Mouse (Mus musculus) CH12F3 (cell line): ENCODE measurements around the gene Mrpl37.

ENCODE experiments used
- in situ Hi-C: fragments of 300-500 bp; cut with MboI; formaldehyde crosslinking; loops from 2 replicates; pipeline ENCODE4 v1.14.3; 2020; ENCODE audit warnings: low sequenced_read_pairs

The Mrpl37 gene

GRCm38 (mm10) chr4:107020287-107021000 is 46.2 kb downstream of the Mrpl37 start:
- in situ Hi-C loops, result no loop called here

GRCm38 (mm10) chr4:107019027-107019426 is 47.6 kb downstream of the Mrpl37 start:
- in situ Hi-C loops, result no loop called here

- in situ Hi-C loops, result no loop called here
Measured at GRCm38 (mm10) chr4:107018521-107018920, 48.1 kb downstream of the Mrpl37 start.

- in situ Hi-C loops, result no loop called here
Measured at GRCm38 (mm10) chr4:107017257-107017656, 49.4 kb downstream of the Mrpl37 start.

- in situ Hi-C loops, result no loop called here
Measured at GRCm38 (mm10) chr4:107015971-107016511, 50.6 kb downstream of the Mrpl37 start.

- in situ Hi-C loops, result no loop called here
Measured at GRCm38 (mm10) chr4:107013817-107014260, 52.8 kb downstream of the Mrpl37 start.

- in situ Hi-C loops, result no loop called here
Measured at GRCm38 (mm10) chr4:107013119-107013816, 53.4 kb downstream of the Mrpl37 start.

GRCm38 (mm10) chr4:107012574-107012973 is 54.1 kb downstream of the Mrpl37 start:
- in situ Hi-C loops, result no loop called here

GRCm38 (mm10) chr4:107012005-107012478 is 54.6 kb downstream of the Mrpl37 start:
- in situ Hi-C loops, result no loop called here

GRCm38 (mm10) chr4:107011325-107012004 is 55.2 kb downstream of the Mrpl37 start:
- in situ Hi-C loops, result no loop called here

- in situ Hi-C loops, result no loop called here
Measured at GRCm38 (mm10) chr4:107009548-107009947, 57.1 kb downstream of the Mrpl37 start.

- in situ Hi-C loops, result no loop called here
Measured at GRCm38 (mm10) chr4:107008161-107008560, 58.5 kb downstream of the Mrpl37 start.

- in situ Hi-C loops, result no loop called here
Measured at GRCm38 (mm10) chr4:107007359-107007758, 59.3 kb downstream of the Mrpl37 start.

GRCm38 (mm10) chr4:107006807-107007206 is 59.9 kb downstream of the Mrpl37 start:
- in situ Hi-C loops, result no loop called here

- in situ Hi-C loops, result no loop called here
Measured at GRCm38 (mm10) chr4:107006229-107006628, 60.4 kb downstream of the Mrpl37 start.
